Mouse (Mus musculus): ENCODE measurements around the gene 1810046K07Rik. TPM values are rescaled to one million over a fixed set of nuclear protein-coding genes. Genes with fewer than 3 reads are reported as not detected.

The 1810046K07Rik gene
- polyA plus RNA-seq, 1 experiment from 2014 or later: not detected

Other genes starting within 250 kb of the 1810046K07Rik start
- gene 4833427G06Rik, start 226.8 kb downstream of the 1810046K07Rik start, polyA plus RNA-seq (2016; fragmentation: Nextera tagmentation; extraction: Ambion mirVana): 0.27 TPM in 1 of 2 replicates, not detected in the other
- gene Gm32742, start 163.4 kb downstream of the 1810046K07Rik start, polyA plus RNA-seq (2016; fragmentation: Nextera tagmentation; extraction: Ambion mirVana): 0.03 TPM in 1 of 2 replicates, not detected in the other
- not detected in 2 replicates for gene Pou2af1, start 115.2 kb downstream of the 1810046K07Rik start, polyA plus RNA-seq (2016; fragmentation: Nextera tagmentation; extraction: Ambion mirVana)
- 1.0 and 1.6 TPM in 2 replicates for gene Colca2, start 50.3 kb downstream of the 1810046K07Rik start, polyA plus RNA-seq (2016; fragmentation: Nextera tagmentation; extraction: Ambion mirVana)

All from forebrain, embryonic 12.5 days (tissue).